Mouse (Mus musculus): ENCODE data around the gene Gm11563. TPM values are rescaled to one million over a fixed set of nuclear protein-coding genes. Genes with fewer than 3 reads are reported as not detected.
"Not testable (repeated sequence)": the region's sequence is repeated elsewhere in the genome, so short reads cannot be mapped to it uniquely, and the experiment has no call there.

Gm11563 gene
- polyA plus RNA-seq (2011; ENCODE audit: insufficient read length, low read depth, missing spikeins) = not detected in 2 replicates

DNA sequence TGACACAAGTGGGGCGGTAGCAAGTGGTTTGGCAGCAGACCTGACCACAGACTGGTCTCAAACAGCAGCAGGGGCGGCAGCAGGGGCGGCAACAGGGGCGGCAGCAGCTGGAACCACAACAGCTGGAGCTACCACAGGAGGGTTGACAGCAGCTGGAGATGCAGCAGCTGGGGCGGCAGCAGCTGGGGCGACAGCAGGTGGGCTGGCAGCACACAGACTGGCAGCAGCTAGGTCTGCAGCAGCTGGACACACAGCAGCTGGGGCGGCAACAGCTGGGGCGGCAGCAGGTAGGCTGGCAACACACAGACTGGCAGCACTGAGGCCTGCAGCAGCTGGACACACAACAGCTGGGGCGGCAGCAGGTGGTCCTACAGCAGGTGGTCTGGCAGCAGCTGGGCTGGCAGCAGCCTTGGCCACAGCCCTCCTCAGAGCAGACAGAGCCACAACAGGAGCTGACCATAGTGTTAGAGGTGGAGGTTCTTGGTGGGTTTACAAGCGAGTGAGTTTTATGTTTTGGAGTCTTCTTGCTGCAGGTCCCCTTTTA lies at the start of gene Gm11563:
Gene Gm11563 (minus strand): TSS at position 494 of the 544 bp plus-strand sequence.
- peak within 1 kb of the TSS; percentile 74 for H3K27ac ChIP-seq (ENCODE audit: insufficient read depth, low read length)
- not testable (repeated sequence) for H3K4me3 ChIP-seq (ENCODE audit: insufficient read depth, low read length); H3K4me1 ChIP-seq (ENCODE audit: control insufficient read depth, insufficient read depth, low read length)

DNA sequence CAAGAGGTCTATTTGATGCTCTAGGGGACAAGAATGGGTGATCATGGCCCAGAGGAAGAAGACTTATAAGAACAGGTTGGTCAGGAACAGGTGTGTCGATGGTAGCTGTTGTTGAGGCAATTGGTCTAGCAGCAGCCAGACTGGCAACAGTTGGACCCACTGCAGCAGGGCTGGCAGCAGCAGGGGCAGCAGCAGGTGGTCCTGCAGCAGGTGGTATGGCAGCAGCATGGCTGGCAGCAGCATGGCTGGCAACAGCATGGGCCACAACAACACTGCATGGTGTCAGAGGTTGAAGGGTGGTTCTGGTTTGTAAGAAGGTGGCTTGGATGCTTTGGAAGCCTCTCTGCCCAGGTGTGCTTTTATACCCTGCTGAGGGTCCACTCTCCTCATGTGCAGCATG lies 31.7 kb upstream of the Gm11563 start, which contains the start of gene Gm14190:
Gene Gm14190 (minus strand): TSS at position 278 of the 400 bp plus-strand sequence.
- Histone ChIP-seq H3K4me1 (ENCODE audit: control insufficient read depth, insufficient read depth, low read length) (no peaks in the 10 kb centered on the region), H3K27ac (ENCODE audit: insufficient read depth, low read length) (no peak within 1 kb of the TSS), H3K4me3 (ENCODE audit: insufficient read depth, low read length) (no peak within 1 kb of the TSS)
- TF ChIP-seq POLR2A (IDR thresholded peaks at IDR 0.05; ENCODE audit: low read depth, low read length) = no peak
- no peak for TF ChIP-seq CTCF (IDR thresholded peaks at IDR 0.05; ENCODE audit: borderline replicate concordance, insufficient read depth, low read length)

DNA sequence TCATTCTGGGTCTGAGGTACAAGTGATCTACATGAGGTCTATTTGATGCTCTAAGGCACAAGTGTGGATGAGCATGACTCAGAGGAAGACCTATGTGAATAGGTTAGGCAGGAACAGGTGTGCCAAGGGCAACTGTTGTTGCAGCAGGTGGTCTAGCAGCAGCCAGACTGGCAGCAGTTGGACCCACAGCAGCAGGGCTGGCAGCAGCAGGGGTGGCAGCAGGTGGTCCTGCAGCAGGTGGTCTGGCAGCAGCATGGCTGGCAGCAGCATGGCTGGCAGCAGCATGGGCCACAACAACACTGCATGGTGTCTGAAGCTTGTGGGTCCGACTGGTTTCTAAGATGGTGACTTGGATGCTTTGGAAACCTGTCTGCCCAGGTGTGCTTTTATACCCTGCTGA lies 26.5 kb upstream of the Gm11563 start:
- H3K27ac ChIP-seq (ENCODE audit: insufficient read depth, low read length); H3K4me1 ChIP-seq (ENCODE audit: control insufficient read depth, insufficient read depth, low read length); H3K4me3 ChIP-seq (ENCODE audit: insufficient read depth, low read length): not testable (repeated sequence)

DNA sequence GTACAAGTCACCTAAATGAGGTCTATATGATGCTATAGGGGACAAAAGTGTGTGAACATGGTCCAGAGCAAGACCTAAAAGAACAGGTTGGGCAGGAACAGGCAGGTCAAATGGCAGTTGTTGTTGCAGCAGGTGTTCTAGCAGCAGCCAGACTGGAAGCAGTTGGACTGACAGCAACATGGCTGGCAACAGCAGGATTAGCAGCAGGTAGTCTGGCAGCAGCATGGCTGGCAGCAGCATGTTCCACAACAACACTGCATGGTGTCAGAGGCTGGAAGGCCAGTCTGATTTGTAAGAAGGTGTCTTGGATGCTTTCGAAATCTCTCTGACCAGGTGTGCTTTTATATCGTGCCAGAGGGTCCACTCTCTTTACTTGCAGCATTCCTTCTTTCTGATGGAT lies 24.7 kb upstream of the Gm11563 start:
- no peak for TF ChIP-seq CTCF (IDR thresholded peaks at IDR 0.05; ENCODE audit: borderline replicate concordance, insufficient read depth, low read length)
- no peak for TF ChIP-seq POLR2A (IDR thresholded peaks at IDR 0.05; ENCODE audit: low read depth, low read length)
- no peaks in the 10 kb centered on the region for H3K4me1 ChIP-seq (ENCODE audit: control insufficient read depth, insufficient read depth, low read length)
- no peak overlapping the region for H3K27ac ChIP-seq (ENCODE audit: insufficient read depth, low read length)
- H3K4me3 ChIP-seq (ENCODE audit: insufficient read depth, low read length) = no peak overlapping the region

DNA sequence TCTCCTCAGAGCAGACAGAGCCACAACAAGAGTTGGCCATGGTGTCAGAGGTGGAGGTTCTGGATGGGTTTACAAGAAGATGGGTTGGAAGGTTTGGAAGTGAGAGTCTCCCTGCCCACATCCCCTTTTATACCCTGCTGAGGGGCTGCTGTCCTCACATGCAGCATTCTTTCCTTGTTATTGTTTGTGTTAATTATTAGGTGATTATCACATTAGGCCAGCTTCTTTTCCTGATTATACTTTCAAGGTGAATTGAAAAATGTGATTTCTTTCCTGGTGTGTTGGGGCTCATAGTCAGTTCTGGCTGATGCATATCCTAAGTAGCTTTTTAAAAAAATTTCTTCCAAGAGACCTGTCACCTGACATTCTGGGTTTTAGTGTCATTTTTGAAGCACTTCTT lies 7.1 kb upstream of the Gm11563 start, which contains the start of gene Krtap4-6:
Gene Krtap4-6 (minus strand): TSS at position 101 of the 400 bp plus-strand sequence.
- TF ChIP-seq CTCF (IDR thresholded peaks at IDR 0.05; ENCODE audit: borderline replicate concordance, insufficient read depth, low read length) (no peak), POLR2A (IDR thresholded peaks at IDR 0.05; ENCODE audit: low read depth, low read length) (no peak)

DNA sequence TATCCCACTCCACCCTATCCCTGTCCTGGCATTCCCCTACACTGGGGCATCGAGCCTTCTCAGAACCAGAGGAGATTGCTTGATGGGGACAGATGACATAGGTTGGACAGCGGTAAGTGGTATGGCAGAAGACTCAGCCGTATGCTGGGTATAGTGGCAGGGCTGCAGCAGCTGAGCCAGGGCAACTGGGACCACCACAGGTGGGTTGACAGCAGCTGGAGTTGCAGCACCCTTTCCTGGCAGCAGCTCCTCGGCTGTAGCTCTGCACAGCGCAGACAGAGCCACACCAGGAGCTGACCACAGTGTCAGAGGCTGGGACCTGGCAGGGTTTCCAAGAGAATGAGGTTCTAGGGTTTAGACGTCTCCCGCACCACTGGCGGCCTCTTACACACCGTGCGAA lies 4.0 kb upstream of the Gm11563 start:
- no peak overlapping the region for H3K27ac ChIP-seq (ENCODE audit: insufficient read depth, low read length)
- H3K4me1 ChIP-seq (ENCODE audit: control insufficient read depth, insufficient read depth, low read length) = peaks cover 7% of the 10 kb centered on the region; the same call in 1 of the 2 replicates
- TF ChIP-seq CTCF (IDR thresholded peaks at IDR 0.05; ENCODE audit: borderline replicate concordance, insufficient read depth, low read length) (no peak), POLR2A (IDR thresholded peaks at IDR 0.05; ENCODE audit: low read depth, low read length) (no peak)
- no peak overlapping the region for H3K4me3 ChIP-seq (ENCODE audit: insufficient read depth, low read length)

More for the DNA sequence above, 7.1 kb upstream of the Gm11563 start, which contains the start of gene Krtap4-6:
- Histone ChIP-seq H3K4me1 (ENCODE audit: control insufficient read depth, insufficient read depth, low read length) (no peaks in the 10 kb centered on the region), H3K4me3 (ENCODE audit: insufficient read depth, low read length) (no peak within 1 kb of the TSS), H3K27ac (ENCODE audit: insufficient read depth, low read length) (no peak within 1 kb of the TSS)

DNA sequence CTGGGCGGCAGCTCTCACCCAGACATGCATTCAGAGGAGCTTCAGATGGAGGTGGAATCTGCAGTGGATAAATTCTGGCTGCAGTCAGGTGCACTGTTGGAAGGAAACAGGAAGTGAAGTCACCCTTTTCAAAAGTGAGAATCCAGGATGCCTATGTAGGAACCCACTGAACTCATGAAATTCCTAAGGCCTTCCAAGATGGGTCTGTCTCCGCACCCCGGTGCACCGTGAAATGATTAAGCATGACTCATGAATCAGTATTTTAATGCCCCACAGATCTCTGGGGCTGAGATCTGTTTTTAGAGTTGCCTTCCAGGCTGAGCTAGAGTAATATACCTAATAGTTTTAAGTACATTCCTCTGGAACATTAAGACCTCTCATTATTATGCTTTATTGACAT lies 496 bp upstream of the Gm11563 start:
- Histone ChIP-seq H3K27ac (ENCODE audit: insufficient read depth, low read length) (peak overlapping the region; percentile 46; the same call in 1 of the 2 replicates), H3K4me3 (ENCODE audit: insufficient read depth, low read length) (no peak overlapping the region), H3K4me1 (ENCODE audit: control insufficient read depth, insufficient read depth, low read length) (peaks cover 7% of the 10 kb centered on the region; the same call in 1 of the 2 replicates)
- no peak for TF ChIP-seq CTCF (IDR thresholded peaks at IDR 0.05; ENCODE audit: borderline replicate concordance, insufficient read depth, low read length)
- TF ChIP-seq POLR2A (IDR thresholded peaks at IDR 0.05; ENCODE audit: low read depth, low read length) = no peak

DNA sequence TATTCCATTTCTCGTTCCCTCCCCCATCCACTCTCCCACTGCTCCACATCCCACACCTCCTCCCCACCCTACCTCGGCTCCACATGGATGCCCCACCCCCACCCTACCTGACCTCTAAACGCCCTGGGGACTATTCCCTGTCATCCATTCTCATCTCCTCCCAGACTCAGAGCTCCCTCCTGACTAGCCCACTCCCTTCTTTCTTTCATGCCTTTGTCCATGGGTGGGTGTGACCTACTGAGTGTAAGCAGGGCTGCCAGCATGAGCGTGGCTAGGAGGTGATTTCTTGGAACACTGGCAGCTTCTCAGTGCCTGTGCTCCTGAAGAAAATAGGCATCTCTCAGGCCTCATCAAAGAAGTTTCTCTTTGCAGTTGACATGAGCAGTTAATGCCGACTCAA lies 1.7 kb downstream of the Gm11563 start:
- peaks cover 7% of the 10 kb centered on the region; the same call in 1 of the 2 replicates for H3K4me1 ChIP-seq (ENCODE audit: control insufficient read depth, insufficient read depth, low read length)
- H3K27ac ChIP-seq (ENCODE audit: insufficient read depth, low read length) = no peak overlapping the region
- no peak for TF ChIP-seq POLR2A (IDR thresholded peaks at IDR 0.05; ENCODE audit: low read depth, low read length)
- no peak for TF ChIP-seq CTCF (IDR thresholded peaks at IDR 0.05; ENCODE audit: borderline replicate concordance, insufficient read depth, low read length)
- H3K4me3 ChIP-seq (ENCODE audit: insufficient read depth, low read length) = no peak overlapping the region

DNA sequence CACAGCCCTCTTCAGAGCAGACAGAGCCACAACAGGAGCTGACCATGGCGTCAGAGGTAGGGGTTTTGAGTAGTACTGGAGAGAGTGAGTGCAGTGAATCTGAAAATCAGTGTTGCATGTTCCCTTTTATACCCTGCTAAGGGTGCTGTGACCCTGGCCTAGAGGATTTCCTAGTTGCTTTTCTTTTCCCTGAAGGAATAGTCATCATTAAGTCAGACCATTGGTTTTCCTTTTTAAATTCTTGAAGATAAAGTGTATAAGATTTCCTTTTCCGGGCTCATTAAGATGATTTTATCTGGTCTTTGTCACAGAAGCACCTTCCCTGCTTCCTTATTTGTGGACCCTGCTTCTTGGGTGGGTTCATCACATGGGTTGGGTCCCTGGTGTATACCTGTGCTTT lies 8.6 kb downstream of the Gm11563 start, which contains the start of gene Gm11555:
Gene Gm11555 (minus strand): TSS at position 101 of the 400 bp plus-strand sequence.
- Histone ChIP-seq H3K27ac (ENCODE audit: insufficient read depth, low read length) (no peak within 1 kb of the TSS), H3K4me1 (ENCODE audit: control insufficient read depth, insufficient read depth, low read length) (no peaks in the 10 kb centered on the region), H3K4me3 (ENCODE audit: insufficient read depth, low read length) (no peak within 1 kb of the TSS)
- TF ChIP-seq CTCF (IDR thresholded peaks at IDR 0.05; ENCODE audit: borderline replicate concordance, insufficient read depth, low read length) (no peak), POLR2A (IDR thresholded peaks at IDR 0.05; ENCODE audit: low read depth, low read length) (no peak)

DNA sequence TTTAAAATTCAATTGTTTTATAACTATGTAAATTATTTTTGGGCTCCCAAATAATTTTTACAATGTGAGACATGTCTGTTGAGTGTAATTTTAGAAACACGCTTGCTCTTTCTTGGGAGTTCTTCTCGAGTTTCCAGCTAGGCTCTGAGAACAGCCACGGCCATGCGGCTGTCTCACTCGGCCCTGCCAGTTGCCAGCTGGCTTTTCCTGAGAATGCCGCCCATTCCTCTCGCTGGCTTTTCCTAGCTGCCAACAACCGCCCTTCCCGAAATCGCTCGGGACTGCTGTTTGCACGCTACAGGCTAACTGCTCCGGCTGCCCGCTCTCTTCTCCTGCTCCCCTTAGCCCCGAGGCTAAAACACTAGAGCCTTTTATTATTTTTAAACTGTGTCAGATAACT lies 12.3 kb downstream of the Gm11563 start:
- Histone ChIP-seq H3K4me3 (ENCODE audit: insufficient read depth, low read length) (no peak overlapping the region), H3K27ac (ENCODE audit: insufficient read depth, low read length) (no peak overlapping the region), H3K4me1 (ENCODE audit: control insufficient read depth, insufficient read depth, low read length) (no peaks in the 10 kb centered on the region; the same call in 1 of the 2 replicates)
- TF ChIP-seq CTCF (IDR thresholded peaks at IDR 0.05; ENCODE audit: borderline replicate concordance, insufficient read depth, low read length) (no peak), POLR2A (IDR thresholded peaks at IDR 0.05; ENCODE audit: low read depth, low read length) (no peak)

Measured in embryonic fibroblast, embryonic 13.5 days (primary cell).